Mouse (Mus musculus): ENCODE results near the gene Eva1b.
"Not testable (repeated sequence)": the region's sequence is repeated elsewhere in the genome, so short reads cannot be mapped to it uniquely, and the experiment has no call there.

Gene Eva1b

GRCm38 (mm10) chr4:126155869-126156268 is 8.3 kb downstream of the Eva1b start:
- DNase-seq (ENCODE audit: low read depth): no peak

GRCm38 (mm10) chr4:126156617-126157016 is 9.1 kb downstream of the Eva1b start:
- DNase-seq (ENCODE audit: low read depth): peak; percentile 39

GRCm38 (mm10) chr4:126157562-126157961 is 10.0 kb downstream of the Eva1b start:
- peak; percentile 49 for DNase-seq (ENCODE audit: low read depth)

- DNase-seq (ENCODE audit: low read depth): no peak
These were observed 11.9 kb downstream of the Eva1b start for GRCm38 (mm10) chr4:126159455-126159854.

GRCm38 (mm10) chr4:126160981-126161380 is 13.4 kb downstream of the Eva1b start:
- no peak for DNase-seq (ENCODE audit: low read depth)

- DNase-seq (ENCODE audit: low read depth): no peak
These were observed 13.9 kb downstream of the Eva1b start for GRCm38 (mm10) chr4:126161456-126161855.

- no peak for DNase-seq (ENCODE audit: low read depth)
These were observed 14.4 kb downstream of the Eva1b start for GRCm38 (mm10) chr4:126161986-126162385.

- DNase-seq (ENCODE audit: low read depth): no peak
These were observed 15.1 kb downstream of the Eva1b start for GRCm38 (mm10) chr4:126162544-126163066.

GRCm38 (mm10) chr4:126163067-126163659 is 15.6 kb downstream of the Eva1b start, which contains the start of gene Sh3d21:
Gene Sh3d21 (minus strand): TSS chr4:126163491.
- DNase-seq (ENCODE audit: low read depth): no peak

- no peak for DNase-seq (ENCODE audit: low read depth)
These were observed 16.1 kb downstream of the Eva1b start for GRCm38 (mm10) chr4:126163685-126164084.

- not testable (repeated sequence) for DNase-seq (ENCODE audit: low read depth)
These were observed 17.5 kb downstream of the Eva1b start for GRCm38 (mm10) chr4:126165092-126165491.

- DNase-seq (ENCODE audit: low read depth): no peak
These were observed 18.5 kb downstream of the Eva1b start for GRCm38 (mm10) chr4:126166084-126166483.

GRCm38 (mm10) chr4:126168851-126169250 is 21.3 kb downstream of the Eva1b start:
- DNase-seq (ENCODE audit: low read depth): no peak

- DNase-seq (ENCODE audit: low read depth): not testable (repeated sequence)
These were observed 23.2 kb downstream of the Eva1b start for GRCm38 (mm10) chr4:126170737-126171136.

- no peak for DNase-seq (ENCODE audit: low read depth)
These were observed 26.3 kb downstream of the Eva1b start for GRCm38 (mm10) chr4:126173800-126174199.

- not testable (repeated sequence) for DNase-seq (ENCODE audit: low read depth)
These were observed 28.4 kb downstream of the Eva1b start for GRCm38 (mm10) chr4:126175980-126176379.

- peak; percentile 78 for DNase-seq (ENCODE audit: low read depth)
These were observed 33.8 kb downstream of the Eva1b start for GRCm38 (mm10) chr4:126181170-126181957.

- DNase-seq (ENCODE audit: low read depth): no peak
These were observed 35.5 kb downstream of the Eva1b start for GRCm38 (mm10) chr4:126183034-126183433.

GRCm38 (mm10) chr4:126187096-126187495 is 39.6 kb downstream of the Eva1b start:
- DNase-seq (ENCODE audit: low read depth): no peak

- no peak for DNase-seq (ENCODE audit: low read depth)
These were observed 43.1 kb downstream of the Eva1b start for GRCm38 (mm10) chr4:126190636-126191035.

GRCm38 (mm10) chr4:126194216-126194615 is 46.7 kb downstream of the Eva1b start:
- DNase-seq (ENCODE audit: low read depth): no peak

GRCm38 (mm10) chr4:126194916-126195315 is 47.4 kb downstream of the Eva1b start:
- DNase-seq (ENCODE audit: low read depth): peak; percentile 89

GRCm38 (mm10) chr4:126197485-126197884 is 49.9 kb downstream of the Eva1b start:
- DNase-seq (ENCODE audit: low read depth): peak; percentile 90

Data from 416B (cell line).